Mouse (Mus musculus): ENCODE data around the gene Aff4. TPM values are rescaled to one million over a fixed set of nuclear protein-coding genes. Genes with fewer than 3 reads are reported as not detected.
A peak's percentile ranks its signal among the peaks of the same experiment; 100 is the strongest.
"Not testable (repeated sequence)": the region's sequence is repeated elsewhere in the genome, so short reads cannot be mapped to it uniquely, and the experiment has no call there.

Aff4 gene
- polyA plus RNA-seq (2012; rRNA removed): 27.8 and 29.4 TPM in 2 replicates

DNA sequence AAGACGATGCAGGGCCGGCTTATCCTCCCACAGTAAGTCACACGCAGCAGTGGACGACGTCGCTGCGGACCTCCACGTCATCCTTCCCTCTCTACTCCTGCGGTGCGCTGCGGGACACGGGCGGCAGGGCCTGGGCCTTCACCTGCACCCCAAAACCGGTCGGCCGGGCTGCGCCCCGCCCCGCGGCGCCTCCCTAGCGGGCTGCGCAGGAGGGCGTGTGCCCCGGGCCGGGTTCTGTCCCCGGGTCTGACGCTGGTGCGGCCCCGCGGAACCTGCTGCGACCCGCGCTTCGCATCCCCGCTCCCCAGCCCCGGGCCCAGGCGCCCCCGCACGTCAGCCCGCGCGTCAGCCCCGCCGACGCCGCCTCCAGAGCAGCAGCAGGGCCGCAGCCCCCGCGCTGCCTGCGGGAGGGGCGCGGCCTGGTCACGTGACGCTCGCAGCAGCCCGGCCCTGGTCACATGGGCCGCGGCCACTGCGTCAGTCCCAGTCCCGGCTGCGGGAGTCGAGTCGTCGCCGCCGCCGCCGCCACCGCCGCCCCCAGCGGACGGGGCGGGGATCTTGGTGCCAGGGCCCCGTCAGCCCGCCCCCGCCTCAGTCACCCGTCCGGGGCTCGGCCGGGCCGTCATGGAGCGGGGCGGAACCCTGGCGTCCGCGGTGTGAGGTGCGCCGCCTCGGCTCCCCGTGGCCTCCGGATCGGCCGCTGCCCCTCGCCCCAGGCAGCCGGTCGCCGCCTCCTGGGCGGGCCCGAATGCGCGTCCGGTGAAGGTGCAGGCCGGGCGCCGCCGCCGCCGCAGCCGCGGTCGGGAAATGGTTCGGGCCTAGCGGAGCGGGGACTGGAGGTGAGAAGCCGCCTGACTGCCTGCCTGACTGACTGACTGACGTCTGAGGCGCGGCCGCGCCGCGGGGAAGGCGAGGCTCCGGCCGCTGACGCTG is at the start of gene Aff4:
Aff4 (plus strand) TSS at position 543 of the 933 bp plus-strand sequence.
- DNase-seq (ENCODE audit: low read depth): no peak

DNA sequence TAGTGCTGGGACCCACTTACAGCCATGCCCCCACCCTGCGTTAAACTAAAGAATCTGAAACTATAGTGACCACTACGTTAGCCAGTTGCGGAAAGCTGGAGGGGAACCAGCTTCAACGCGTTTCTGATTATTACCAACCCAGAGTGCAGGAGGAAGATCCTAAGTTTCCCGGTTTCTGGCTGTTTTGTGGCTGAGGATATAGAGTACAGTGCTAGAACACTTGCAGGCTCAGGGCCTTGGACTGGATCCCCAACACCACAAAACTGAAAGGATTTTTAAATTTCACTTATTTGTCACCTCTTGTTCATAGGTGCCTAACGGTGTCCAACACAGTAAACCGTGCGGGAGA is 49.5 kb upstream of the Aff4 start:
- DNase-seq (ENCODE audit: low read depth): no peak

DNA sequence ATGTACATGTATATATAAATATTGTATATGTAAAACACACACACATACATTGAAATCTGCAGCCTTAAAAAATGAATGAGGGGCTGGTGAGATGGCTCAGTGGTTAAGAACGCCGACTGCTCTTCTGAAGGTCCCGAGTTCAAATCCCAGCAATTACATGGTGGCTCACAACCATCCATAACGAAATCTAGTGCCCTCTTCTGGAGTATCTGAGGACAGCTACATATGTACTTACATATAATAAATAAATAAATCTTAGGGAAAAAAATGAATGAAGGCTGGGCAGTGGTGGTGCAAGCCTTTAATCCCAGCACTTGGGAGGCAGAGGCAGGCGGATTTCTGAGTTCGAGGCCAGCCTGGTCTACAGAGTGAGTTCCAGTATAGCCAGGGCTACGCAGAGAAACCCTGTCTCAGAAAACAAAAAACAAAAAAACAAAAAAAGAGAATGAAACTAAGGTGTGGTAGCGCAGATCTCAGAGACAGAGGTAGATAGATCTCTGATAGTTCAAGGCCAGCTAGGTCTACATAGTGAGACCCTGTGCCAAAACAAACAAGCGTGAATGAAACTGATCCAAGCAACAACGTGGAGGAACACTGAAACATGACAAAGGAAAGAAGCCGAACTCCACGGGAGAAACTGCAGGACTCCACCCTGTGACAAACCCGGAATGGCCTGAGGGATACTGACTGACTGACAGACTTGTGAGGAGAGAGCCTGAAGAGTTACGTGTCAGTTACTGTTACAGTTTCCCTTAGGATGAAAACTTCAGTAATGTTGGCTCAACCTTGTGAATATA is 46.4 kb upstream of the Aff4 start:
- no peak for DNase-seq (ENCODE audit: low read depth)

DNA sequence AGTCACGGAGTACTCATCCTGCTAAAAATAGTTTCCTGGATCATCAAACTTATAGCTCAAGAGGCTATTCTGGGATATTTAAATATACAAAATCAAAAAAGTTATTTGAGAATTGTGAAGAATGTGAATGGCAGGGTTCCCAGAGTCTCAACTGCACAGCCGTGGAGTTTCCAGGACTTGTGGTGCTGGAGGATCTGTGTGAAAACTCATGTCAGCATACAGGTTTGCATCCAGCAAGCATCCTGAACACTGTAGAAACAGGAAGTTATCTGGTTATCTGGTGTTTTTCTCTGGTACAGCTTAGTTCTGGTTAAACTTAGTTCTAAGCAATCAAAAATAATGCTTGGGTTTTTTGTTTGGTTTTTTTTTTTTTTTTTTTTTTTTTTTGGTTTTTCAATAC is 43.7 kb upstream of the Aff4 start:
- DNase-seq (ENCODE audit: low read depth): no peak

DNA sequence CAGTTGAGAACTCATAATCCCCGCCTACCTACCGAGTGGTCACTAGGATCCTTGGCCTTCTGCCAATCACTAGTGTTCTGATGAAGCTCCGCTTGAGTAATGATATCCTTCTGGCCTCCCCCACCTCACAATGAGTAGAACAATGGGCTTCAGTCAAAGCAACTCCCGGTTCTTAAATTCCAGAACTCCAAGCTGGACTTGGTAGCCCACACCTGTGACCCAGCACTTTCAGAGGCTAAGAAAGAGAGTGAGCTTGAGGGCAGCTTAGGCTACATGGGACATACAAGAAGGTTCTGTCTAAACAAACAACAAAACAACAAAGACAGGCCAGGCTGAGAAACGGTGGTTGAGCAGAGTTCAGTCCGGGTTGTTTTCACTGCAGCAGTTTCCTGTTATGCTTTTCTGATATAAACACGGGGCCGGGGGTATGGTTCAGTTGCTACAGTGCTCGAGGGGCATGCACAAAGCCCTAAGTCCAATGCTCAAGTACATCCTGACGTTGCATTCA is 43.0 kb upstream of the Aff4 start:
- DNase-seq (ENCODE audit: low read depth): no peak

DNA sequence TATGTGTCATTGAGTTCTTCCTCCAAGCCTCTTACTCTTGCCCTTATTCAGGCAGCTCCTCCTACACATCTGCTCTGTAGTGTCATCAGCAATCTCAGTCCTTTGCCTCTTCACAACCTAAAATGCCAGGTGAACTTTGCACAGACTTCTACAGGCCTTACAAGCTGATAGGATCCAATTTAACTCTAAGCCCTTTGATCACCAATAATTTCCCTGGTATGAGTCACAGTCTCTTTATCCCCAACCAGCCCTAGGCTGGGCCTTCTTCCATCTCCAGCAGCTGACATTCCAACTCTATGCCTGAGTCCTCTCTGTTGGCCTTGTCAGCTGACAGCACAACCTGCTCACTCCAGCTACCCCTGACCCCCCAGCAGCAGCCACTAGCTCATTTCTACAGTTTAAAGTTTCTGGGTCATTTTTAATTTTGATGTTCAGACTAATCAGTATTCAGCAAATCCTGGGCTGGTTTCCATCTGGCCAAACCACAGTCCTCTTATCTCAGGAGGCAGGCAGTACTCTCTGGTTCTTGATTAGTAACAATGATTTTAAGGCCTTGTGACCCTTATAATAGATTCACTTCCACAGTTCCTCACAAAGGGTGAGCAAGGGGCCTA is 42.3 kb upstream of the Aff4 start:
- DNase-seq (ENCODE audit: low read depth): peak; percentile 78

DNA sequence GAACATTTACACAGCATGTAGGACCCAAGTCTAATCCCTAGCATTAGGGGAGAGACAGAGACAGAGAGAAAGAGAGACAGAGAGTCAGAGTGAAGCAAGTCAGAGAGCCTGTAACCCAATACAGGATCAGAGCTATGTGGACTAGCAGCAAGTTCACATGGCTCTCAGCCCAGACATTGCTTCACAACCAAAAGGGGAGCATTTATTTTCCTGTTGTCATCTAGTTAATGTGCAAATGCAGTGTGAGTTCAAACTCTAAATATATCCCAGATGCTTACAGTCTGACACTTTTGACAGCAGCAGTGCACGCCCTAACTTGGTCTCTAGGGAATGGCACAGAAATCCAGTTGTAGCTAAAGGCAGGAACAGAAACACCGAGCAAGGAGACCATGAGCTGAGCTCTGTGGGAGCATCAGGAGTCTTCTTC is 41.7 kb upstream of the Aff4 start:
- DNase-seq (ENCODE audit: low read depth): peak; percentile 91

DNA sequence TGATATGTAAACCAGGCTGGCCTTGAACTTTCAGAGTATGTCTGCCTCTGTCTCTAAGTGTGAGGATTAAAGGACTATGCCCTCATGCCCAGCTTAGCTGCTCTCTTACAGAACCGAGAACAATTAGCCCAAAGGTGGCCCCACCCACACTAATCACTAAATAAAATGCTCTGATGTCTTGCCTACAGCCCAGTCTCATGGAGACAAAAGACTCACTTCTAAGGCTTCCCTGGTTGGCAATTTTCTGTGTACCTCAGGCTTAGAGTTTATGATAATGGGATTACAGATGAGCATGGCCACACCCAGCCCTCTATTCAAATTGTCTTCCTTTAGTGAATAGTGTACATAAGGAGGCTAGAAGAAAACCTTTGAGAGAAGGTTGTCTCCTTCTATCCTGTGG is 39.2 kb upstream of the Aff4 start:
- DNase-seq (ENCODE audit: low read depth): no peak

DNA sequence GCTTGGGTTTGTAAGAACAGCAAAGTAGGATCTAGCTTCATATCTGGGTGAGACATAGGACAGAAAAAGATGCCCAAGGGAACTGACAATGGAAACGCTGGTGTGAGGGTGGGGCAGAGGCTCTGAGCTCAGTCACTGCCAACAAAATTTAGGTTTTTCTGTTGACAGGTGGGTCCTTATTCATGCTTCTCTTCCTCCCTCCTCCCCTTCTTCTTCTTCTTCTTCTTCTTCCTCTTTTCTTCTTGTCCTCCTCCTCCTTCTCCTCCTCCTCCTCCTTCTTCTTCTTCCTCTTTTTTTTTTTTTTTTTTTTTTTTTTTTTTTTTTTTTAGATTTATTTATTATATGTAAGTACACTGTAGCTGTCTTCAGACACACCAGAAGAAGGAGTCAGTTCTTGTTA is 37.8 kb upstream of the Aff4 start:
- DNase-seq (ENCODE audit: low read depth): not testable (repeated sequence)

DNA sequence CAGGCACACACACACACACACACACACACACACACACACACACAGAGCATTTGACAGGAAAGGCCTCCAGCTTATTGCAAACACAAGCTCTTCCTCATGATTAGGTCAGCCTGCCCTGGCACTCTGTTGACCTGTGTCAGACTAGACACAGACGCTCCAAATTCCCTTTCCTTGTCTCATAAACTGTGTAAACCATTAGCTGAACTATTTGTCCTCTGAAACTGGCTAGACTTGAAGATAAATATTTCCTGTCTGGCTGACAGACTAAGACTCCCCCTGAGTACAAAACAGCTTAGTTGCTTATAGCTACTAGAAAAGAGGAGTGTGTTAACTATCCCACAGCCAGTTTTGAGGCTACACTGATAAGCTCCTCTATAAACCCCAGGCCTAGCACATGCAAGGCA is 35.9 kb upstream of the Aff4 start:
- DNase-seq (ENCODE audit: low read depth): no peak

DNA sequence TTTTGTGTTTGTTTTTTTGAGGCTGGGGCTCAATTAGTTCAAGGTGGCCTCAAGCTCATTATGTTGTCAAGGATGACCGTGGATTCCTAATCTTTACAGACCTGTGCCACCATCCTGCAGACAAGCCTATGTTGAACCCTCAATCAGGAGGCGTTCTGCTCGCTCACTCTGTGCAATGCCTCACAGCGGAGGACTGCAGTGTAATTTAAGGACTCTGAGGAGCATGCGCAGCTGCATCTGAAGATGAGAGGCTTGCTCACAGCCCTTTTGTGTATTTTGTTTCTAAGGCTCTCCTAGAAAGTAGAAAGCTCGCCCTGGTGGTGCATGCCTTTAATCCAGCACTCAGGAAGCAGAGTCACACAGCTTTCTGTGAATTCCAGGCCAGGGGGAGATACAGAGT is 33.6 kb upstream of the Aff4 start:
- no peak for DNase-seq (ENCODE audit: low read depth)

DNA sequence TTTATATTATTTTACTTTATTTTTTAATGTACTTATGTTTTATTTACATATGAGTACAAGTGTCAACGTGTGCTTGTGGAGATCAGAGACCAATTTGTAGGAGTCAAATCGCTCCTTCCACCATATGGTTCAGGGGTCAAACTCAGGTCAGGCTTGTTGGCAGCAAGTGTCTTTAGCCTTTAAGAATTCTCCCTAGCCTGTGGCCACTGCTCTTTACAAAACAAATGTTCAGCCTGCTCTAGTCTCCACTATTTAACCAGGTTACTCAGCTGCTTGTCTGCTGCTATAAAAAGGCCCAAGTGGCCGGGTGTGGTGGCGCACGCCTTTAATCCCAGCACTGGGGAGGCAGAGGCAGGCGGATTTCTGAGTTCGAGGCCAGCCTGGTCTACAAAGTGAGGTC is 32.6 kb upstream of the Aff4 start:
- DNase-seq (ENCODE audit: low read depth): no peak

DNA sequence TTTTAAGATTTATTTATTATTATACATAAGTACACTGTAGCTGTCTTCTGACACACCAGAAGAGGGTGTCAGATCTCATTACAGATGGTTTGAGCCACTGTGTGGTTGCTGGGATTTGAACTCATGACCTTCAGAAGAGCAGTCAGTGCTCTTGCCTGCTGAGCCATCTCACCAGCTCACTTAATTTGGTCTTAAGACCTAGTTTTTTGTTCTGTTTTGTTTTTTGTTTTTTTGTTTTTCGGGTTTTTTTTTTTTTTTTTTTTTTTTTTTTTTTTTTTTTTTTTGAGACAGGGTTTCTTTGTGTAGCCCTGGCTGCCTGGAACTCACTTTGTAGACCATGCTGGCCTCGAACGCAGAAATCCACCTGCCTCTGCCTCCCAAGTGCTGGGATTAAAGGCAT is 32.1 kb upstream of the Aff4 start:
- not testable (repeated sequence) for DNase-seq (ENCODE audit: low read depth)

DNA sequence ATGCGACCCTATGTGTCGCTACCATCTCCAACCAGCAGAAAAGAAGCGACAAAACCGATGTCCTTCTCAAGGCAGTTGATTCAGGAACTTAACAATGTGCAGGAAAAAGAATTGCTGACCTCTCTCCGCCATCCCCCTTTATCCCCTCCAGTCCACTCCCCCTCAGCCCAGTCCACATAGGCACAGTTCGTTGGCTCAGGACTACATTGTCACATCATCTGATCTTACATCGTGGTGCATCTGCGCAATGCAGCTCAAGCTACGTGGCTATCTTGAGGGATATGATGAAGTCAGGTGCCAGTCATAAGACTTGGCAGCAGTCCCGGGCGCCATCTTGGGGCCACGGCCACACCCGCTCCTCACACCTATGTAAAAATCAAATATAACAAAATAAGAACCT is 30.8 kb upstream of the Aff4 start:
- DNase-seq (ENCODE audit: low read depth): not testable (repeated sequence)

DNA sequence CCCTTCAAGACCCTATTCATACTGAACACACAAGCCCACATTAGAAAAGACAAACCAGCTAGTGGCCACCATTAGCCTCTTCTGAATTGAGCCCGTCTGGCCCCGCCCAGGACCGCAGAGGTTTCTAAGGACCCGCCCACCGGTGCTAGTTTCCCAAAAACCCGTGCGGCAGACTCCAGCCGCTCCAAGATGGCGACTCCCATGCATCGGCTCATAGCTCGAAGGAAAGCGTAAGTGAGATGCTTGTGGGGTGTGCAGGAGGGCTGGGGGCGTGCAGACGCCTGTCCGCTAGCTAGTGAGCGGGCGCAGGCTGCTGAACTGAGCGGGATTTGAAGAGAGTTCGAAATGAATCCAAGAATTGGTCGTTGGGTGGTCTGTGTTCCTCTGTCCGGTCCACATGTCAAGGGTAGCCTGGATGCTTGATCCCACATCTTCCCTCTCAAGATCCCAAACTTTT is 26.1 kb upstream of the Aff4 start, which contains the start of gene Zcchc10:
Zcchc10 (plus strand) TSS at position 168 of the 457 bp plus-strand sequence.
- DNase-seq (ENCODE audit: low read depth): no peak

DNA sequence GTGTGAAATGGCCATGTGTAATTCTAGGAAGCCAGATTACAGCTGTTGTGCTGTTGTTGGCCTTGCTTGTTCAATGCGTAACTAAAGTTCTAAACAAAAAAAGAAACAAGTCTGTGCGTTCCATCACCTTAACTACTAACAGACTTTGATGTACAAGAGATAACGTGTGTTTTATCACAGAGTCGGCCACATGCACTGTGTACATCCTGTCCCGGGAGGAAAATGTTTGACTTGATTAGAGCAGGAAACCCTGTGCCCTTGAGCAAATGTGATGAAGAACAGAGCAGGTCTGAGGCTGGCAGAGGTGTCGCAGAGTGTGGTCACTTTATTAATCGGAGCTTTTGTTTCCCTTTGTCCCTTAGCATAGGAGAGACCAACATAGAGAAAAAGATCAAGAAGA is 20.3 kb upstream of the Aff4 start:
- DNase-seq (ENCODE audit: low read depth): no peak

DNA sequence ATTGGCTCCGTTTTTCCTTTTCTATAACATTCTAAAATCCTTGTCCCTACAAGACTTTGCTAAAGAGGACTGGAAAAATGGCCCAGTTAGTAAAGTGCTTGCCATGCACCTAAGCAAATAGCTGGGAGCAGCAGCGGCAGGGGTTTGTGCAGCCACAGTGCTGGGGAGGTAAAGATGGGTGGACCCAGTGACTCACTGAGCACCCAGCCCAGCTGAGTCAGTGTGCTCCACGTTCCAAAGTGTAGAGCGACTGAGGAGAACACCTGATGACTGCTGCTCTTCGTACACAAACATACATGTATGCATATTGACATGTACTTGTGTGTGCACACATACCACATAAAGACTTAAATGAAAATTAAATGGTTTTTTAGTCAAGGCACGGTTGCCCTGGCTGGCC is 19.5 kb upstream of the Aff4 start:
- no peak for DNase-seq (ENCODE audit: low read depth)

DNA sequence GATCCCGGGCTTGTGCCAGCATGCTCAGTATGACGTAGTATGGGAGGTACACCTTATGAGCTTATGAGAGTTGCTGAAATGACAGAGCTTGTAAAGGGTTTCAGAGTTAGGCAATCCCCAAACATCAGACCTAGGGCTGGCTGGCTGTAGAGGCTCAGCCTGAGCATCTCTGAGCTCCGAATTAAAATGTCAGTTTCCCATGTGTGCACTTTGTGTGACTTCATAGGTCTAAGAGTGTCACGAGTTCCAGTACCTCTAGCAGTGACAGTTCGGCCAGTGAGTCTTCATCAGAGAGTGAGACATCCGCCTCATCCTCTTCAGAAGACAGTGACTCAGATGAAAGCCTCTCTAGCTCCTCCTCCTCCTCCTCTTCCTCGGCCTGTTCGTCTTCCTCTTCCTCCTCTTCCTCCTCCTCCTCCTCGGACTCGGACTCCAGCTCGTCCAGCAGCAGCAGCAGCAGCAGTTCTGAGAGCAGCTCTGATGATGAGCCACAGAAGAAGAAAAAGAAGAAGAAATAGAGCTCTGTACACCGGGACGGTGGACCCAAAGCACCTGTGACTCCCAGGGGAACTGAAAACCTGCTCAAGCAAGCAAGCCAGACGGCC is 18.5 kb upstream of the Aff4 start:
- DNase-seq (ENCODE audit: low read depth): no peak

DNA sequence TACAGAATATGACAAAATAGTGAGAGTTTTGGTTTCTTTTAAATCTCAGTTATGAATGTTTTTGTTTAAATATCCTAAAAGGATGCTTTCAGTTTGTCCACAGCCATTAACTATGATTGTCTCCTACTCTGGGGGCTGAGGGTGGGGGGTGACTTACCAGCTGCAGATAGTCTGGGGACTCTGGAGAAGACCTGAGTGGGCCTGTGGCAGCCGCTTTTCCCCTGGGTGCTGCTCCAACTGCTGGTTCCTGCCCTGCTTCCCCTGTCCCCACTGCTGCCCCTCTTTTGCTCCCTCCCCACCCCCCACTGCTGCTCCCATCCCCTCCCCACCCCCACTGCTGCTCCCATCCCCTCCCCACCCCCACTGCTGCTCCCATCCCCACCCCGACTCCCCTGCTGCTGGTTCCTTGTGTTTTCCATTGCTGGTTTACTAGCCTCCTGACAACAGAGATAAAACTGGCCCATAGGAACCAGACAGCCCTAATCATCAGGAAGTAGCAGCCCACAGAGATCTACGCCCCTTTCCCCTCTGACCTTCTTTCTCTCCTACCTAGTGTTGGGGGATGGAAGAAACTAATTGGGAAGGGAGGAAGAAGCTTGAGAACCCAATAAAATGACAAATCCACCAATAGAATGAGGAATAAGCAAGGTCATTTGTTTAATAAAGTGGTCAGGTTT is 15.0 kb upstream of the Aff4 start:
- DNase-seq (ENCODE audit: low read depth): no peak

DNA sequence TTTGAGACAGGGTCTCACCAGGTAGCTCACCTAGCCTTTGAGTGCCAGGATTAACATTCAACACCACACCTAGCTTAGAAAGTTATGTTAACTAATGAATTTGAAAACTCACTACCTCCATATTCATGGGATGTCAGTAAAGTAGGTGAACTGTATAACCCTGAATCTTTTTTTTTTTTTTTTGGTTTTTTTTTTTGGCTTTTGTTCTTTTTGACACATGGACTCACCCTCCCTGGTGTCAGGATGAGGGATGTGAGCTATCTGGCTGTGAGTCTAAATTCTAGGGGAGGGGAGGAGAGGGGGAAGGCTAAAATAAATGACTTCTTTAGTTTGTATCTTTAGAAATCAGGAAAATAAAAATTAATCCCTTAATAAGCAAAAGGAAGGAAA is 14.5 kb upstream of the Aff4 start:
- no peak for DNase-seq (ENCODE audit: low read depth)

DNA sequence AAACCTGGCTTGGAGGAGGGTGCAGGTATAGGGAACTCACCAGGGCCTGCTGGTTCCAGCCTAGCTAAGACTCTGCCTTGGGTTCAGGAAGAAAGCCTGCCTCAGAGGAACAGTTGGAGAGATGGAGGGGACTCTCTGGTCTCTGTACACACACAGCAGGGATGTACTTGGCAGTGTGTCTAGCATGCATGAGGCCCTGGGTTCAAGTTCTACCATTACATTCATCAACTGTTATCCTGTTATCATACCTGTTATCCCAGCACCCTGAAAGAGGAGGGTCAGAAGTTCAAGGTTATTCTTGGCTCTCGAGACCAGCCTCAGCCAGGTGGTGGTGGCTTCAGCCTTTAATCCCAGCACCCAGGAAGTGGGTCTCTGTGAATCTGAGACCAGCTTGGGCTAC is 13.7 kb upstream of the Aff4 start:
- no peak for DNase-seq (ENCODE audit: low read depth)

All from gonadal fat pad, adult 2 months (tissue).